Mouse (Mus musculus) ovary, adult 18-20 months (tissue): ENCODE results near the gene Adipor2.
"Not testable (repeated sequence)": the region's sequence is repeated elsewhere in the genome, so short reads cannot be mapped to it uniquely, and the experiment has no call there.

Experiments
- DNase-seq: peaks from one replicate; pipeline ENCODE4 v3.0.0; 2022; ENCODE audit warnings: low spot score, mixed read lengths

Adipor2 gene

DNA sequence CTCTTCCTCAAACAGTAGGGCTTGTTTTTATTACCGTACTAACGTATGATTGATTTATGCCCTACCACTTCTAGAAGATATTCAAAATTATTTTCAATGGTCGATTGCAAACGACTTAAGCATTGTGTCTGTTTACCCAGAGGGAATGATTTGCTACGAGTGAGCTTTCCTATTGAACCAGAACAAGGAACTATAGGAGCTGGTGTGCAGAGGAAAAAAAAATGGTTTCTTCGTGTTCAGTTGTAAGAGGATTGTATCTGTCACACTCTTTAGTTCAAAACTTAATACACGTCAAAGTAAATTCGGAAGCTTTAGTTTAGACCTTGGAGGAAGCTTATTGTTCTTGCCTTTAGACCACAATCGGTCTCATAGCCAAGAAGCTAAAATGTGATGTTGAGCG lies 28.4 kb downstream of the Adipor2 start:
- no peak for DNase-seq

DNA sequence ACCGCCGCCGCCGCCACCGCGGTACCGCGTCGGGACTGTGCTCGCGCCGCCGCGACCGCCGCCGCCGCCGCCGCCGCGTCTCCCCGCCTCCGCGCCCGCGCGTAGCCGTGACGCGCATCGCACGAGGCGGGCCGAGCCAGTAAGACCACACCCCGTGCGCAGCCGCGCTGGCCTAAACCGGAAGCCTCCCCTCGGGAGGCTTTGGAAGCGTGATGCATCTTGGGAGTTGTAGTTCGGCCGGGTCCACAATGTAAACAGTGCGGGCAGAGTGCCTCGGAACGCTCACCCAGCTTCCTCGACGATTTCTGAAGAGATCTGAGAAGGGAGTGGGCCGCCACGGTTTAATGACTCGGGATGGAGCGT lies 28.9 kb downstream of the Adipor2 start:
- DNase-seq = peak; percentile 93

DNA sequence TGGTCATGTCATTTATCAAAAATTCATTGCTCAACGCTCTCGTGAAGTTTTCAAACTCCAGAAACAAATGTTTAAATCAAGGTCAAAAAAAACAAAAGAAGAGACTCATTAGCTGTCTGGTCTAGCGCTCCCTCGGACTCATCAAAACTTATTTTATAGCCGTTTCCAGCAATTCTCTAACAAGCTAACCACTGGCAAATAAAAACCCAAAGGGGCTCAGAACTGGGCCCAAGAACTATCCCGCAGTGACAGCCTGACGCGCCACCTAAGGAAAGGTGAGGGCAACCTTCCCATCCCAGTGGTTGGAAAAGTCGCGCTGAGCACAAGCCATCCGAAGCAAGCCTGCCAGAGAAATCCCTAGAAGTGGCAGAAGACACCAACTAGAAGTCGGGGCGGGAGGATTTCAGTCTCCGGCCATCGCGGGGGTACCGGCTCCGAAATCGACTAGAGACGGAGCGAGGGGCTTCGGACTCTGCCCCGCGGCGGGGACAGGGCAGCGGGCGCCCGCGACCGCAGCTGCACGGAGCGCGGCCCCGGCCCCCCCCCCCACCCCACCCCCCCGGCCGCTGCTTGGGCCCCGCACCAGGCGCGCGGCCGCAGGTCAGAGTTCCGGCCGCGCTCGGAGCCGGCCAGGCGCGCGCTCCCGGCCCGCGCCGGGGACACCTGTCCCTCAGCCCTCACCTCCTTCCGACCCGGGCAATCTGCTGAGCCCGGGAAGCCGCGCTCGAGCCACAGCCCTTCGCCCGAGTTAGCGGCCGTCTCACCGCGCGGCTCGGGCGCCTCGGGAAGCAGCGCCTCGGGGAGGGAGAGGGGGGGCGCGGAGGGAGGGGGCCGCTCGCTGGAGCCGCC lies 29.5 kb downstream of the Adipor2 start:
- DNase-seq = no peak

DNA sequence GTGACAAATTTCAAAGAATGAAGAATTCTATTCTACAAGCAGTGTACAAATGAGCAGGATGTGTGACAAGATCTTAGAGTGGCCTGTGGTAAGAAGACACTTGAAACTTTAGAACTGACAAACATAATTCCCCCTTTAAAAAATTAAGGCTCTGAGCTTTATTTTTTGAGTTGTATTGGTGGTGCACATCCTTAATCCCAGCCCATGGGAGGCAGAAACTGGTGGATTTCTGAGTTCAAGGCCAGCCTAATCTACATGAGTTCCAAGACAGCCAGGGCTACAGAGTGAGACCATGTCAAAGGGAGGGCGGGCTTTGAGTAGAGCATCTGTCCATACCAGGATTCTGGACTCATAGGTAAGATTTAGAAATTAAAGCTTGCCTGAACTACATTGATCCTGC lies 30.7 kb downstream of the Adipor2 start:
- DNase-seq = no peak

DNA sequence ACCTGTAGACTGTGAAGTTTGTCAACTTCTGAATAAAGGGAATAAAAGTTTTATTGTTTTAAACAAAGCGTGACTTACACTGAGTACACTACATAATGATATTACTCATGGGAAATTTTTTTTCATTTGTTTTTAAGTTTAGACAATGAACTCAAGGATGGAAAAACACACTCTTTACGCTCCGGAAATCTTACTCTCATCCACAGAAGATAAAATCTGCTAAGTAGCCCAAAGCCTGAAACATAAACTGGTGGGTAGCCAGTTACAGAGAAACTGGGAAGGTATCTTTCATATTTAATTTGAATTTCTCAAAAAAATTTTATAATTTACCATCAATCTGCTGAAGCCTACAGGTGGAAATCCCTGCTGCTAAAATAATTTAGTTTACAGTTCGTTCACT lies 31.1 kb downstream of the Adipor2 start:
- no peak for DNase-seq

DNA sequence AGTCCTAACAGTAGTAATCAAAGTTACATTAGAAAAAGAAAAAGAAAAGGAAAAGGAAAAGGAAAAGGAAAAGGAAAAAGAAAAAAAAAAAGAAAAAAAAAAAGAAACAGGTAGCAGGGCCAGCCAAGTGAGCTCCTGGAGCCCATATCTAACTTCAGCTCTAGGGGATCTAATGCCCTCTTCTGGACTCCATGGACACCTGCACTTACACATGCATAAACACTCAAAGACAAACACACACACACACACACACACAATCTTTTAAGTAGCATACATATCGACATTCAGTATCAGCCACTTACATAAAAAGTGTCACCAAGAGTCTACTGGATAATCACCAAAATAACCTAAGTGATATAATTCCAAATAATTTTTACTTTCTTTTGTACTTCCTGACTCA lies 31.8 kb downstream of the Adipor2 start:
- no peak for DNase-seq

DNA sequence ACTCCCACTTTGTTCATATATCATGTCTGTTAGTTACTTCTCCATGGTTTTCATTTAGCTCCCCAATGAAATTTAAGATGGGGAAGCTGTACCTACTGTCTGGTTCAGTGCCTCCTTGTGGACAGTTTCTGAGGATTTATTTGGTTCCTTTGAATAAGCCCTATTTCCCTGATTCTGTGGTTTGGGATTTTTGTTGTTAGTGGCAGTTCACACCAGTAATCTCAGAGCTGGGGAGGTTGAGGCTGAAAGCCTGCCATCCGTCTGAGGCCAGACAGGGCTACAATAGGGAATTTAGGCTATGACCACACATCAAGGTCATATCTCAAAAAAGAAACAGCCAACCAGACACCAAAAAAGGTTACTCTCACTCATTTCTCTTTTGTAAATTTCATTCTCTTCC lies 38.9 kb downstream of the Adipor2 start:
- no peak for DNase-seq

DNA sequence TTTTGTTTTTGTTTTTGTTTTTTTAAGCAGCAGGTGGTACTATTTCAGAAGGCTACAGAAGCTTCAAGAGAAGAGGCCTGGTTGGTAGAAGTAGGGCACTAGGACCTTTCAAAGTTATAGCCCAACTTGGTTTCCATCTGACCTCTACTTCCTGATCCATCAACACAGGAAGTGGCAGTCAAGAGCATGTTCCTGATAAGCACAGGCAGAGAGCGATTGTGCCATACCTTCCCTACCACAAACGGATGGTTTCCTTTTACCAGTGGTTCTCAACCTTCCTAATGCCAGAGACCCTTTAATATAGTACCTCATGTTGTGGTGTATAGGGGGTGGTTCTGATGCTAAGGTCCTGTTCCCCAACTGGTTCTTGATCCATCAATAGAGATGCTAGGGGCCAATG lies 39.9 kb downstream of the Adipor2 start:
- no peak for DNase-seq

DNA sequence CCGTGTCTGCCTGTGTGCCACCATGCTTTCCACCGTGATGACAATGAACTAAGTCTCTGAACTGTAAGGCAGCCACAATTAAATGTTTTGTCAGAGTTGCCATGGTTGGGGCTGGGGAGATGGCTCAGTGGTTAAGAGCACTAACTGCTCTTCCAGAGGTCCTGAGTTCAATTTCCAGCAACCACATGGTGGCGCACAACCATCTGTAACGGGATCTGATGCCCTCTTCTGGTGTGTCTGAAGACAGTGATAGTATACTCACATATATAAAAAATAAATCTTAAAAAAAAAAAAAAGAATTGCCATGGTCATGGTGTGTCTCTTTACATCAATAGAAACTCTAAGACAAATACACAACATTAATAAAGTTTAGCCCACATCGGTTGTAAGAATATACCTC lies 42.5 kb downstream of the Adipor2 start:
- DNase-seq = no peak

DNA sequence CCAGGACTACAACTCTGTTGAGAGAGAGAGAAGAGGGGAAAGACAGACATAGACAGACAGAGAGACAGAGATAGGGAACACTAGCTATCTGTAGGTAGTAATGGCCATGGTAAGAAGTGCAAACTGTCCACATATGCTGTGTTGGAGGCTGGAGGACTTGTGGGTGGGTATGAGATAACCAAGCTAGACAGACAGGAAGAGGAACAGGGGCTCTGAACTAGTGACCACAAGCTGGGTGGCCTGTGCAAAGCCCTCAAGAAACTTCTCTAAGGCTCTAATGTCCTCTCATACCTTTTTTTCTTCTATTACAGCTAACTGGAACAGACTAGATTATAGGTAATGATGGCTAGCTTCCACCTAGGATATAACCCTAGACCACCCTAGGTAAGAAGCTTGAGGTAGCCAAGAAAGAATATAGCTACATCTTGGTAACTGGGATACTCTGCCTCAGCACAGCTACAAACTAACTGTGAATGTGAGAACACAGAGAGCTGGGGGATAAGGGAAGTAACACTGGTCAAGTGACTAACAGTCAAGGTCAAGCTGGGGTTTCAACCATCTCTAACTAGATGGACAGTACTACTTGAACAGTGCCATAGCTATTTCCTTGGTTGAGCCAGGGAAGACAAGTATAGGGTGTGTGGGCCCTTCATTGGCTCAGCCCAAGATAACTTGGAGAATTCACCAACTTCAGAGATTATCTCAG lies 44.4 kb downstream of the Adipor2 start:
- no peak for DNase-seq

DNA sequence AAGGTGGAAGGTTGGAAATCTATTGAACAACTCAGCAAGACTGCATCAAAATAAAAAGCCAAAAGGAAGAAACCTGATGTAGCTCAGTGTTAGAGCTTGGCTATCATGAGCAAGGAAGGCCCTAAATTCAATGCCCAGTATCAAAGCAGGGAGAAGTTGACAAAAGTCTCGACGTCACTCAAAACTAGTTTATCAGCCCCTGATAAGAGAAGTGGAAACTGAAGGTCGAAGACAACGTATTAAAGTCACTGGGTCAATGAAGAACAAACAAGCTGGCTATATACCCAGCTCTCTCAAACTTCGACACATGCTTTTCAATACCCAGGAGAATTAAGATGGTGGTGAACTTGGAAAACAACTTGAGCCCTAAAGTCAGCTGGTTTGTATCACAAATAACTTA lies 45.3 kb downstream of the Adipor2 start:
- no peak for DNase-seq

DNA sequence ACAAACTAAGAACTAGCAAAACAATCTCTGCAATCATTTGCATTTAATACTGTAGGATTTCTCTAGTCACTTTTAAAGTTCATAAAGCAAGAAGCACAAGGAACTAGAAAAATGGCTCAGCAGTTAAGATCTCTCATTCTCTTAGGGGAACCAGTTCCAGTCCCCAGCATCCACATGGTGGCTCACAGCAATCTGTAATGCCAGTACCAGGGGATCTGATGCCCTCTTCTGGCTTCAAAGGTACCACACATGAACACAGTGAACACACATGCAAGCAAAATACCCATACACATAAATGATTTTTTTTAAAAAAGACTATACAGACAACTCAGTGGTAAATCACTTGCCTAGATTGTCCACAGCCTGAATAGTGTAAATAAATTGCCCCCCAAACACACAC lies 45.9 kb downstream of the Adipor2 start:
- DNase-seq = no peak

DNA sequence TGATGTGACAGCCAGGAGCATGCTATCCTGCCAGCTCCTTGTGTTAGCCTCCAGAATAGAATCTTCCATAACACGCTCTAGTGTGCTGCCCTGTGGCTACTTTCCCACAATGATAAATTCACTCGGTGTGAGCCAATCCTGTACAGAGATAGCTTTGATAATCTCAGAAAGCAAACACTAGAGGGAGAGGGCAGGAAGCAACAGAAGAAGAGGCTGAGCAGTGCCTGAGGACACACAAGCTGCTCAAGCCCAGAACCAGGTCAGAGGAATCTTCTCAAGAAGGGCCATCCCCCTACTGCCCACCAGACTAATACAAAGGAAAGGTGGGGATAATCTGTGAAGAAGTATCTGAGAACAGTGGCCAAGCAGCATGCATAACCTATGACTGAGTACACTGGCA lies 50.1 kb downstream of the Adipor2 start:
- no peak for DNase-seq

DNA sequence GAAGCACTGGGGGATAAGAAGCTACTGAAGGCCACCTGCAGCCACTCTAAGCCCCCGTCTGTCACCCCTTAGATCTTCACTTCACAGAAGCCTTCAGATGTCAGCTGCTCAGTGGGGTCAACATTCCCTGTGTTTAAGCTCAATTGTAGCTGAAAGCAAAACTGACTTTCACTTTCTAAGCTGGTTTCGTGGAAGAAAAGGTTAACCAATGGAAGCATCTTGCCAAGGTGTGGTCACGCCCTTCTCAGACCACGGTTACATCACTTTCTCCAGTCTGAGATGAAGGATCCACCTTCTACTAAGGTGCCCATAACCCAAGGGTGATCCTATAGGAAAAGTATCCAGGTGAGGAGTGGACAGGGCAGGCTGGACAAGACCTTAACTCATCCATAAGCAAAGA lies 50.7 kb downstream of the Adipor2 start:
- not testable (repeated sequence) for DNase-seq

DNA sequence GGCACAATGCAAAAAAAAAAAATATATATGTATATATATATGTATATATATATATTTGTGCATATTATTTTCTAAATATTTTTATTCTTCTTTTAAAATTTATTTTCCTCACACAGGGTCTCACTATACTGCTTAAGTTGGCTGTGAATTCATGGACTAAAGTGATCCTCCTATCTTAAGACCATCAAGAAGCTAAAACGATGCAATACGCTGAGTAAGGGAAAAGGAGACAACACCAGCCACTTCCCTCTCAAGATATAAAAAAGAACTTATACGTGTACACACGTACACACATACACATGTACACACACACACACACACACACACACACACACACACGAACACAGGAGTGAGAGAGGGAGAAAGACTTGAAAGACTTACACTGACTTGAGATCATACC lies 53.9 kb downstream of the Adipor2 start:
- DNase-seq = no peak

DNA sequence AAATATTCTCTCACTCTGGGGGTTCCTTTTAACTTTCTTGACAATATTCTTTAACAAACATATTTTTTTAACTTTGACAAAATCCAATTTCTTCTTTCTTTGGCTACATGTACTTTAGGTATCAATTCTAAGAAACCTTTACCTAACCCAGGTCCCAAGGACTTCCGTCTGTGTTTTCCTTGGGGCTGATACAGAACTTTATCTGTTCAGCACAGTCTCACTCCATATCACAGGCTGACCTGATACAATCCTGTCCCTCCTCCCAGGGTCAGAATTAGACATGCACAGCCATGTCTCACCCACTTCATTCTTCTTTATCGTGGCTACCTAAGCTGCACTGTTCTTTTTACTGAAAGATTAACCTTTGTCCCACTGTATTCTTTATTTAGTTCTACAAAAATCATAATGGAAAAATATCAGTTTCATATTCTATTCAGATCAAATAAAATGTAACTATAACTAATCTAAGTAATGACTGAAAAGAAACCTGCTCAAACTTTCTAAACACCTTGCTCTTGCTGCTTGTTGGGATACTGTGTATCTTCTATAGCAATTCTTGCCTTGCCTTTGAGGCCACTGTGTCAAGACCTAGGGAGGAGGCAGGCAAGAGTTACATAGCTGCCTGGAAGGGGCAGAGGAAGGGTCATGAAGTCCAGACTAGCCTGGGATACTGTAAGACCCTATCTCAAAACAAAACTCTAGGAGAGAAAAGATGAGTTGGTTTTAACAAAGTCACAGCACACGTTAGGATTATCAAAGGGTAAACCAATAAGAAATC lies 56.4 kb downstream of the Adipor2 start:
- DNase-seq = no peak

DNA sequence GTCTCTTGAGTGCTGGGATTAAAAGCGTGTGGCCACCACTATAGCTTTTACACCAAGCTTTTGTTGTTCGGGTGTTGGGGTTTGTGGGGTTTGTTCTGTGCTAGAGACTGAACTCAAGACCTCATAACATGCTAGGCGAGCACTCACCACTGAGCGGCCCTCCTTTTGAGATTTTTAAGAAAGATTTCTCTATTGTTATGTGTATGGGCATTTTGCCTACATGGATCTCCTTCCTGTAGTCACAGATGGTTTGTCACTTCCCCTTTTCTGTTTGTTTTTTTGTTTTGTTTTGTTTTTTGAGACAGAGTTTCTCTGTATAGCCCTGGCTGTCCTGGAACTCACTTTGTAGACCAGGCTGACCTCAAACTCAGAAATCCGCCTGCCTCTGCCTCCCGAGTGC lies 57.3 kb downstream of the Adipor2 start:
- not testable (repeated sequence) for DNase-seq

DNA sequence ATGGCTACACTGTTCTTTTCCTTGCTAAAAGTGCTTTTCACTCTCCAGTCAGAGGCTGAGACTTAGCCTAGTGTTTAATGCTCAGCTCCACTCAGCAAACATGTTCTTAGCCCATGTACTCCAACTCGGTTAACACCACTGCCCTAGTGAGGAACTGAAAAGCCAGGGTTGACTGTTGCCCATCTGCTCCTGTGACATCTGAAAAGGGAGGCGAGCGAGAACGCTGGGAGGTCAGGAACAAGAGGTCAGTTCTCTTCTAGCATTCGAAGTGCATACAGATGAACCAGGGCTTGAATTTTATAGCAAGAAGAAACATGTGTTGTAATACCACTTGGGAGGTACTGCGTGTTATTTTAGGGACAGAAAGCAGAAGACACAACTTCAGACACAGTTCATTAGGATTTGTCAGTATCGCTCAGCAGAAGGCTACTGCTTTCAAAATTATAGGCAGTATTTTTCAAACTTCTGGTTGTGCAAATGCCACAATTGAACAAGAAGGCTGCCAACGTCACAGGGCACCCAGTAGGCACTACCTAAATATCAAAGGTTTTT lies 59.4 kb downstream of the Adipor2 start:
- no peak for DNase-seq

DNA sequence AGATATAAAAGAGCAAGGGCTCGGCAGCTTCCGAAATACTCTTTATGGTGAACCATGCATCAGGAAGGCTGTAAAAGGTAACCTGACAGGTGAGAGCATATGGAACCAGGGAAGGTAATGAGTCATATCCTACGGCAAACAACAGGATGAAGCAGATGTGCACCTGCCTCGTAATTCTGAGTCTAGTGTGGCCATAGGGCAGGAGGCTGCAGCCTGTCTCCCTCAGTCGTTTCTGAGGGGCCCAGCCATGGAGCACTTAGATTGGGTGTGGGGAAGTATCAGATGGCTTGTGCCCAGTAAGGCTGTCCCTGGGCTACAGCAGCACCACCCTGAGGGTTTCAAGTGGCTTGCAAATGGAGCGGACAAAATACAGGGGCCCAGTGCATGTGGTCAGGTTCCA lies 65.0 kb downstream of the Adipor2 start:
- DNase-seq = no peak

DNA sequence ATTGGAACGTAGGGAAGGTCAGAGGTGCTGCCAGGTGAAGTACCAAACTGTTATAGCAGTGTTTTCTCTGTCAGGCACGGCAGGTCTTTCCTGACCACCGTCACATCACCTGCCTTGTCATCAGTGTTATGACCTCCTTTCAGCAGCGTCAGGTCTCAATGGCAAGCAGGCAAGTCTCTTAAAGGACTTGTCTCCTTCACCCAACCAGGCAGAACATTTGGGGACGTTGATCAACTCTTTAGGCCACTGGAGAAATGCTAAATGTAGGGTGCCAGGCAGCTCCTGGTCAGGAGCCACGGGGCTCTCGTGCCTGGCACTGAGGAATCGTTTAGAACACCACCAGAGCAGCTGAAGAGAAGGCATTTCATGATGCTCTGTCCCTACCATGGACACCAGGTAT lies 65.8 kb downstream of the Adipor2 start:
- no peak for DNase-seq

DNA sequence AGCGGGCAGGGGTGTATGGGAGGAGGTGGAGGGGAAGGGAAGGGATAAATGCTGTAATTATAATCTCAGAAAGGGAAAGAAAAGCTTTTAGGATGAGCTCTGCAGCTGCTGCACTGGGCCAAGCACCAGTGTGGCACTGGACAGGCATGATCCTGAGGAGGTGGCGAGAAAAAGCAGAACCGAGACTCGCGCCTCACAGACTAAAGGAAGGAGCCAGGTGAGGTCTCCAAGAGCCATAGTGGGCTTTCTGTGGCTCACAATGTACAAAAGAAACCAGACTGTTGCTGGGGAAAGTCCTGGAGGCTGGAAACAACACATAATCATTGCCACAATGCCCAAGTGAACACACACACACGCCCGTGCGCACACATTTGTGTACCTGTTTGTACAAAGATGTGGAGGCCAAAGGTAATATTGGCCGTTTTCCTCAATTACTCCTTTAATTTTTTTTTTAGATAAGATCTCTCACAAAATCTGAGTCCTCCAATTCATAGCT lies 66.8 kb downstream of the Adipor2 start:
- no peak for DNase-seq

DNA sequence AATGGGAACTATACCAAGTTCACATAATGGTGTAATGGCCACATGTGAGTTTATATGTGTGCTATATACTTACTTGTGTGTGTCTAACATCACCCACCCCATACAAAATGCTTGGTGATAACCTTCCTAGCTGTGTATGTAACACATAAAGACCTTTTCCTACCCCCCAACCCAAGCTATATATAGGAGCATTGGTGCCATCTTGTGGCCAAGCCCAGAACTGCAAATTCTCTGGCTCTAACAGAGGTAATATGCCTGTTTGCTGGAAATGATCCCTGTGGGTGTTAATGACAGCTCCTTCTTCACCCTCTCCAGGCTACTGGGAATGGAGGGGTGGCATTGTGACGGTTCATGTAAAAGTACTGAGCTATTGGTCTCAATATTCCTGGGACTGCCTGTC lies 69.3 kb downstream of the Adipor2 start:
- no peak for DNase-seq

DNA sequence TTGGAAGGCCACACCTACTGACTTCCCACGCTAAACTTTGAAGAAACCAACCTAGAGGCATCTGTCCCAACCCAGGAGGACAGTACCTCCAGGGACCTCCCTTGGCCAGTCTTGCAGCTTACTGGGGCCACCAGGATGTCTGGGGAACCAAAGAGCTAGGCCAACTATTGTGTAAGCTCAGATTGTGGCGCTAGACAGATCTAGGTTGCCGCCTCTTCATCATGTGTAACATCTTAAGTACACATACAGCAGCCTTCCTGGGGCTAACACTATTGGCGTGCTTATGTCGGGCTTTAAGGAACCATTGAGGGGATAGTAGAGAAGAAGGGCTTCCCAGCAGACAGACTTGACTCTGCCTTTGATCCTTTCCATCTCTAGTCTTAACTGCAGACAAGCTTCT lies 69.7 kb downstream of the Adipor2 start:
- DNase-seq = no peak
